Mouse (Mus musculus) bone marrow, adult 2 months (tissue): Measurements from ENCODE around the gene Itpka.

Source experiments
- CTCF ChIP-seq: fragments of 200-500 bp; IDR thresholded peaks from 2 replicates; pipeline ENCODE4 v1.5.1; 2011; ENCODE audit warnings: low read length, control low read depth; ENCODE audit not compliant: control insufficient read depth, insufficient read depth
- POLR2A ChIP-seq: fragments of 200-500 bp; IDR thresholded peaks from 2 replicates; pipeline ENCODE4 v1.6.1; 2011; ENCODE audit warnings: low read depth, mild to moderate bottlenecking, control low read depth, low read length, borderline replicate concordance; ENCODE audit not compliant: control insufficient read depth

DNA sequence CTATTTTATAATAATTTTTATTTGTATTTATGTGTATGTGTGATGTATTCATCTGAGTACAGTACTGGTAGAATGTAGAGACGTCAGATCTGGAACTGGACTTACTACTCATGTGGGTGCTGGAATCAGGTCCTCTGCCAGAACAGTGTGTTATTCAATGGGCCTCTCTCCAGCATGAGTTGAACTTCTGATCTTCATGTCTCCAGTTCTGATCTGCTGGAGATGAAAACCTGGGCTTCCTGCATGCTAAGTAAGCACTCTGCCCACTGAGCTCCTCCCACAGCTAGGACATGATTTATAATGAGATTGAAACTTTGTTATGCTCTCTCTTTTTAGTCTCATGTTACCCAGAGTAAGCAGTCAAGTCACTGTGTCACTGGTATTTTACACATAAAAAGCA is 46.0 kb upstream of the Itpka start:
- TF ChIP-seq POLR2A, result no peak
- TF ChIP-seq CTCF, result no peak
